Mouse (Mus musculus): ENCODE measurements around the gene Pik3r6. TPM values are rescaled to one million over a fixed set of nuclear protein-coding genes. Genes with fewer than 3 reads are reported as not detected.

The Pik3r6 gene
- polyA plus RNA-seq, 1 experiment from 2014 or later: 2.4 TPM

DNA sequence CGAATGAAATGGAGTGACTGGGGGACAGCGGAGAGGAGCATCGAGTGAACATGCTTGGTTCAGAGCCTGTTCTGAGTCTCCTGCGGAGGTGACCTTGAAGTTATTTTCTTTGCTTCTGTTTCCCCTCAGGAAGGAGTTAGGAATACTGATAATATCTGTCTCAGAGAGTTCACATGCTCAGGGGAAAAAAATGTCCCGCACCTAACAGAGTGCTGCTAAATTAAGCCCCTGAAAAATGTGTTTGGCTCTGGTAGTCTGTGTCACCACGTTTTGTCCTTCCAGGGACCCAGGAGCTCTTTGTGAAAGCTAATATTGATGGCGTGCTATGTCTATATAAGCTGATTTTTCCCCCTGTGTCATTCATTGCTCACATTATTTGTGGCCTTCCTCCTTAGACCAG, 42.4 kb downstream of the Pik3r6 start:
- WGBS: 58% methylated on average over 7 of the region's 7 CpGs
- H3K4me2 ChIP-seq: no peak overlapping the region
- H3K27ac ChIP-seq (replicated peaks): no peak overlapping the region
- H3K4me3 ChIP-seq: no peak overlapping the region
- no peaks in the 10 kb centered on the region for H3K27me3 ChIP-seq
- H3K36me3 ChIP-seq: no peaks in the 10 kb centered on the region
- no peaks in the 10 kb centered on the region for H3K9me3 ChIP-seq
- ATAC-seq (ENCODE audit: low FRiP score, low read depth): no peak
- no peaks in the 10 kb centered on the region for H3K4me1 ChIP-seq (replicated peaks)
- no peak overlapping the region for H3K9ac ChIP-seq

DNA sequence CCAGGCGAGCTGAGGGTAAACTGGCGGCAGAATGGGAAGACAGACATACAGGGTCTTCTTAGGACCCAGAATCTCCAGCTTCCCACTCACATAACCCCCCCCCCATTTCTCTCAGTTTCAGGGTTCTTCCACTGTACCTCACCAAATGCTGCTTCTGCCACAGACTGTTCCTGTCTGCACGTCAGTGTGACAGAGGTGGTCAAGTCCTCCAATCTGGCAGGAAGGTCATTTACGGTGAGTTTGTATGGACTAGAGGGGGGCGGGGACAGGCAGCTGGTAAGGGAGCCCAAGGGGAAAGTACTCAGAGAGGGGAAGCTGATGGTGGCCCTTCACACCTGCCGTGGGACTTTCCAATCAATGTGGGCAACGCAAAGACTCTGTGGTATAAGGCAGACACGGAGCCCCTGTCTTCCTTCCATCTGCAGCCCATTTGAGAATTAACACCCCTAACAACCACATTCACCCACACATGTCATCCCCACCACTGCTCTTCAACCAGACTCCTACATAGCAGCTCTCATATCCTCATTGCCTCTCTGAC, 42.9 kb downstream of the Pik3r6 start:
- ATAC-seq (ENCODE audit: low FRiP score, low read depth): no peak
- Histone ChIP-seq H3K4me2 (no peak overlapping the region), H3K9ac (no peak overlapping the region), H3K4me3 (no peak overlapping the region), H3K36me3 (no peaks in the 10 kb centered on the region), H3K9me3 (no peaks in the 10 kb centered on the region), H3K27ac (replicated peaks) (no peak overlapping the region), H3K4me1 (replicated peaks) (no peaks in the 10 kb centered on the region), H3K27me3 (no peaks in the 10 kb centered on the region)
- WGBS: 81% methylated on average over 8 of the region's 8 CpGs

DNA sequence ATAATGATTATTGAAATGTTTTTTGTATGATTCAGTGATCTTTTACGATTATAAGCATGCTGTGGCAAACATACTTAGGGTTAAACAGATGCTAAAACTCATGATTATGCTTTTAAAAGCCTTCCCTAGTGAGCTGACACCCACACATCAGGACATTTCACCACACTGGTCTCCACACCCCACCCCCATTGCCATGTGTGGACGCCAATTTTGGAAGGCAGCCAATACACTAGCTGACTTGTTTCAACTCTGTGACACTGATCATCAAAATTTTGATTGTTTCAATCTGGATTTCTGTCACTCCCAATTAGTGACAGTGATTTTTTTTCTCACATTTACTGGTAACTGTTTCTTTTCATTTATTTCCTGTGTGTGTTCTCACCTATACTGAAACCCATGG, 44.7 kb downstream of the Pik3r6 start:
- no peak overlapping the region for H3K4me3 ChIP-seq
- H3K9me3 ChIP-seq: no peaks in the 10 kb centered on the region
- no peak overlapping the region for H3K9ac ChIP-seq
- H3K4me1 ChIP-seq (replicated peaks): no peaks in the 10 kb centered on the region
- H3K4me2 ChIP-seq: no peak overlapping the region
- WGBS: 54% methylated on average over 2 of the region's 2 CpGs
- H3K27ac ChIP-seq (replicated peaks): no peak overlapping the region
- H3K36me3 ChIP-seq: no peaks in the 10 kb centered on the region
- no peaks in the 10 kb centered on the region for H3K27me3 ChIP-seq
- no peak for ATAC-seq (ENCODE audit: low FRiP score, low read depth)

DNA sequence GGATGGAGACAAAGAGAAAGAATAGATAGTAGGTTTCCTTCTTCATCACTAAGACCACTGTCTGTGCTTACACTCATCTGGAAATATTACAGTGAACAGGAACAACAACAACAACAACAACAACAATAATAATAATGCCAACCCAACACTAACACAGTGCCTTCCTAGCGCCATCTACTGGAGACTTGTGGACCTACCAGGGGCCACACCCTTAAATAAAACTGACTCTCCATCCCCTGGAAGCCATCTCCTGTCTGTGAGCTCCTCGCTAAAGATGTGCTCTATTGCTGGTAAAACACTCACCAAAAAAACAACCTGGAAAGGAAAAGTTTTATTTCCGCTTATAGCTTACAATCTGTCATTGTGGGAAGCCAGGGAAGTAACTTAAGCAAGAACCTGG, 46.8 kb downstream of the Pik3r6 start:
- no peaks in the 10 kb centered on the region for H3K9me3 ChIP-seq
- H3K9ac ChIP-seq: no peak overlapping the region
- H3K27me3 ChIP-seq: no peaks in the 10 kb centered on the region
- H3K4me3 ChIP-seq: no peak overlapping the region
- H3K27ac ChIP-seq (replicated peaks): no peak overlapping the region
- WGBS: 51% methylated on average over 3 of the region's 3 CpGs
- ATAC-seq (ENCODE audit: low FRiP score, low read depth): no peak
- H3K4me1 ChIP-seq (replicated peaks): no peaks in the 10 kb centered on the region
- H3K36me3 ChIP-seq: no peaks in the 10 kb centered on the region
- H3K4me2 ChIP-seq: no peak overlapping the region

DNA sequence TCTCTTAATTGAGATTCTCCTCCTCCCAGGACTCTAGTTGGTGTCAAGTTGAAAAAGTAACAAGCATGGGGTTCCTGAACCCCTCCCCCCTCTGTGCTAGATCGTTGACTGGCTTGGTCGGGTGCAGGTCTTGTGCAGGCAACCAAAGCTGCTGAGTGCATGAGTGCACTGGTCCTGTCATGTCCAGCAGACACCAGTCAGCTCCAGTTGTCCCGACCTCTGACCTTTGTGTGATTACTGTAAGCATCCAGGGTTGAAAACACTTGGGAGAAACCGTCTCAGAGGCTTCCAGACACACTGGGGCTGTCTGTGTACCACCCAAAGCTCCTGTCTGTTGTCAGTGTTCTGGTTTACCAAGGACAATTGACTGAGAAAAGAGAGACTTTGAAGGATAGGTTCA, 47.5 kb downstream of the Pik3r6 start:
- H3K4me1 ChIP-seq (replicated peaks): no peaks in the 10 kb centered on the region
- WGBS: 69% methylated on average over 4 of the region's 4 CpGs
- H3K27me3 ChIP-seq: no peaks in the 10 kb centered on the region
- no peak overlapping the region for H3K4me3 ChIP-seq
- no peaks in the 10 kb centered on the region for H3K9me3 ChIP-seq
- no peaks in the 10 kb centered on the region for H3K36me3 ChIP-seq
- no peak for ATAC-seq (ENCODE audit: low FRiP score, low read depth)
- no peak overlapping the region for H3K4me2 ChIP-seq
- no peak overlapping the region for H3K9ac ChIP-seq
- no peak overlapping the region for H3K27ac ChIP-seq (replicated peaks)

DNA sequence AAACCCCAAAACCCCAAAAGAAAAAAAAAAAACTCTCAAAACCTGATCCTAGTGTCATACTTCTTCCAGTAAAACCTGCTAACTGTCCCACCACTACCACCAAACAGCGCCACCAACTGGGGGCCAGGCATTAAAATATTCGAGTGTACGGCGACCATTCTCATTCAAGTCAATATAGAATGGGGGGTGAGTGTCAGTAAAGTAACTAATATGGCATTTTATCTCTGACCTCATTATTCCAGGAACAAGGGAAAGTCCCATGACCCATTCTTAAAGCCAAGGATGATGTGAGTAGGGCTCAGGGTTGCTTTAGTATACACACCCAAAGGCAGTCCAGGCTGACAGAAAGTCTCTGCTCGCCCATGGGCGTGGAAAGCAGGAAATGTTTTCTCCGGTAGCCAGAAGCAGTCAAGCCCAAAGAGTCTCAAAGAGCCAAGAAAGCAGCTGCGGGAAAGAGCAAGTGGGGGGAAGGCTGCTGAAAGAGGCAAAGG, 51.2 kb downstream of the Pik3r6 start:
- no peak for ATAC-seq (ENCODE audit: low FRiP score, low read depth)
- H3K9me3 ChIP-seq: no peaks in the 10 kb centered on the region
- 42% methylated on average over 8 of the region's 8 CpGs for WGBS
- no peak overlapping the region for H3K9ac ChIP-seq
- no peaks in the 10 kb centered on the region for H3K36me3 ChIP-seq
- H3K27ac ChIP-seq (replicated peaks): no peak overlapping the region
- H3K4me2 ChIP-seq: no peak overlapping the region
- no peaks in the 10 kb centered on the region for H3K27me3 ChIP-seq
- H3K4me1 ChIP-seq (replicated peaks): peaks cover 3% of the 10 kb centered on the region
- no peak overlapping the region for H3K4me3 ChIP-seq

DNA sequence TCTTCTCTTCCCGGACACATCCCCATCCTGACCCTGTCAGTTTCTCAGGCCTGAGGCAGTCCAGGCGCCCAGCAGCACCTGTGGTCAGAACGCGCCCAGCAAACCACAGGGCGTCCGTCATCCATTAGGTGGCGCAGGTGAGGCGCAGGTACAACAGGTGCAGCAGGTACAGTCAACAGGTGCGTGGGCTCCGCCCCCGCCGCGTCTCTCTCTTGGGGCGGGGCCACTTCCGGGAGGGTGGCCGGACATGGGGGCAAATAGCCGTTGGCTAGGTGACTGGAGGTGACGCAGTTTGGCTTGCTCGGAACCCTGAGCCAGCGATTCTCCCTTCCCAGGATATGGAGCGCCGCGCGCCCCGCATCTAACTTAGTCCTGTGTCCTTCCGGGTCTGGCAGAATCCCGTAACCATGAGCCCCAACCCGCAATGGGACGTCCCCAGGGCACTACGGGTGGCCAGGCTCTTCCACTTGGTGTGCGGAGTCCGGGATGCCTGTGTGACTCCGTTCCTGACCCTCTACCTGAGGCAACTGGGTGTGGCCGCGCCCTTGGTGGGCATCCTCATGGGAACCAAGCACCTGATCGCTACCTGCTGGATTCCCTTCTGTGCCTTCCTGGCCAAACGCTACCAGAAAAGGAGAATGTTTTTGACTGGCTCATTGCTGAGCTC, 53.2 kb downstream of the Pik3r6 start, which contains the start of gene Mfsd6l:
Gene Mfsd6l, plus strand, starts transcription at position 269 of the 667 bp plus-strand sequence.
- Histone ChIP-seq H3K27ac (replicated peaks) (no peak within 1 kb of the TSS), H3K9ac (no peak within 1 kb of the TSS), H3K9me3 (no peaks in the 10 kb centered on the region), H3K4me1 (replicated peaks) (peaks cover 3% of the 10 kb centered on the region), H3K4me2 (peak within 1 kb of the TSS; percentile 48), H3K27me3 (no peaks in the 10 kb centered on the region), H3K36me3 (no peaks in the 10 kb centered on the region), H3K4me3 (peak within 1 kb of the TSS; percentile 25)
- no peak for ATAC-seq (ENCODE audit: low FRiP score, low read depth)
- 9% methylated on average over 37 of the region's 37 CpGs for WGBS

DNA sequence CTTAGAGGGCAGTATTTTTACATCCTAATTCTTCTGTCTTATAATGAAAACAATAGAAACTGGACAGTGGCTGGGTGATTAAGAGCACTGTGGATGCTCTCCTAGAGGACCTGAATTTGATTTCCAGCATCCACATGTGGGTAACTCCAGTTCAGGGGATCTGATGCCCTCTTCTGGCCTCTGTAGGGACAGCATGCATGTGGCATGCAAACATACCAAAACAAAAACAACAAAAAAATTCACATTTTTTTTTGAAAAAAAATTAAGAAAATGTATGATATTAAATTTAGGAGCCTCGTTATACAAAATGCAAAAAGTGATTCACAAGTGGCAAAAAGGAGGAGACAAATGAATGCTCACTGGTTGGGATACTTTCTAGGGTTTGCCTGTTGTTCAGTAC, 56.7 kb downstream of the Pik3r6 start:
- Histone ChIP-seq H3K4me2 (no peak overlapping the region), H3K4me1 (replicated peaks) (peaks cover 3% of the 10 kb centered on the region), H3K4me3 (no peak overlapping the region), H3K27ac (replicated peaks) (no peak overlapping the region), H3K27me3 (no peaks in the 10 kb centered on the region), H3K9ac (no peak overlapping the region), H3K9me3 (no peaks in the 10 kb centered on the region), H3K36me3 (no peaks in the 10 kb centered on the region)
- no peak for ATAC-seq (ENCODE audit: low FRiP score, low read depth)
- WGBS: 41% methylated on average over 1 of the region's 1 CpGs

DNA sequence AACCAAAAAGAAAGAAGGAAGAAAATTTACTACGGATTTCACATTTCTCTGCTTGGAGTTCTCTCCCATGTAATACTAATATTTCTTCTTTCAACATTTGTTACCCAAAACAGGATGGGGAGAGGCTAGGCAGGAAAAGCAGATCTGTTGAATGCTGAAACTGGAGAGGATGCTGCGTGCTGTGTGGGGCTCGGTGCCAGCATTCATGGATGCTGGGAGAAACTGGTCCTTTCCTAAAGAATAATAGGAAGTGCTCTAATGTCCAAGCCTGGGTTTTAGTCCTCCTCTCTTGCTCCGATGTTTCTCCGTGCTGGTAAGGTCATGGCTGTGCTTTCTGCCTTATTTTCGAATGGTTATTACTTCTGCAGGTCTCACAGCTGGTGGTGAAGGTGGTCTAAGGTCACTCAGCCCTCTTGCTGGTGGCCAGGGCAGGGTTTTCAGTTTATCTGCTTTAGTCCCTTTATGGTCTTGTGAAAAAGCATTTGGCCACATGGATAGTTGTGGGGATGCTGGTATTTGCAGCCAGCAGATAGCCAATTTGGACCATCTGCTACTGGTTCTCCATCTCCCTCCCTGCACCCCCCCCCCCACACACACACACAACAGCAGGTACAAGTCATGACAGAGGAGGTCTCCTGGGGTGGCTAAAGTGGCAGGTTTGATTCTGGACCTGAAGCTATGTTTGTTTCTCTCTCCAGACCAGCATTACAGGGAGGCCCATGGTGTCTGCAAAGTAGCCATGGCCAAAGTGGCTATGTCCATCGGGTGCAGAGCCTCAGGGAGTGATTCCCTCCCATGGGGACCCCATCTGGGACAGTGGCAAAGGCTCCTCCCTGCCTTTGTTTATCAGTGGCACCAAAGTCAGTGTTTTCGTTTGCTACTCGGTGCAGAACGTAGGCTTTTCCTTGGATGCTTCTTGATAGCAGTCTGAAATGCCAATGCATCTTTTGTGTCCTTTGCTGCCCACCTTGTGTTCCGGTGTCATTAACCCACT, 59.4 kb downstream of the Pik3r6 start:
- WGBS: 80% methylated on average over 11 of the region's 11 CpGs
- no peak for ATAC-seq (ENCODE audit: low FRiP score, low read depth)
- no peaks in the 10 kb centered on the region for H3K9me3 ChIP-seq

DNA sequence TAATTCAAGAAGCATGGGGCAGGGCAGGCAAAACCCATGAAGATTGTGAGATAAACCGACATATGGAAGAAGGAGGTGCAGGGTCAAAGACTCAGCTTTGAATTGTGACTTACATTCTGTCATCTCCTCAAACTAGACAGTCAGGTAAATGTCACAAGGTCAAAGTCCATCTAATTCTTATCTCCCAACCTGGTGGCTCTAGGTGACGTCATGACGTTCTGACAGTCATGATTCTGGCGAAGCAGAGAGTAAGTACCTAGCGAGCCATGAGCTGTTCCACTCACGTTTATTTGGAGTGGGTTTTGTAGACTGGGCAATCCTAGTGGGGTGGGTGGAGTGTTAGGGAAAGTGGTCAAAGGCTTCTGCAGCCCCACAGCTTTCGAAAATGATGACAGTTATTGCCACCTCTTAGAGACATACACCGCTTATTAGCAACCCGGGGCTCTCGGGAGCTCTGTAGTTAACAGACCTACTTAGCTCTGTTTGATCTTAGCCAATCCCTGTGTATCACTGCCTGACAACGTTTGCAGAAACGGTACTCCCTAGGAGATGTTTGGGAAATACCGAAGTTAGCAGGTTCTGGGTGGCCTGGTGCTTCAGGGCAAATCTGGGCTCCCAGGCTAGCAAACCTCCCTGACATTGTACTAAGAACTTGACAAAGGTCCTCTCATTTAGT, 61.7 kb downstream of the Pik3r6 start:
- Histone ChIP-seq H3K9me3 (no peaks in the 10 kb centered on the region), H3K36me3 (no peaks in the 10 kb centered on the region), H3K4me2 (no peak overlapping the region), H3K27ac (replicated peaks) (no peak overlapping the region), H3K4me3 (no peak overlapping the region), H3K9ac (no peak overlapping the region), H3K27me3 (no peaks in the 10 kb centered on the region), H3K4me1 (replicated peaks) (peaks cover 6% of the 10 kb centered on the region; the same call in 1 of the 2 replicates)
- WGBS: 79% methylated on average over 13 of the region's 13 CpGs
- ATAC-seq (ENCODE audit: low FRiP score, low read depth): no peak

More for the DNA sequence above, 59.4 kb downstream of the Pik3r6 start:
- no peaks in the 10 kb centered on the region for H3K36me3 ChIP-seq
- no peak overlapping the region for H3K9ac ChIP-seq
- no peaks in the 10 kb centered on the region for H3K27me3 ChIP-seq
- H3K4me1 ChIP-seq (replicated peaks): peaks cover 6% of the 10 kb centered on the region; the same call in 1 of the 2 replicates
- no peak overlapping the region for H3K4me2 ChIP-seq
- no peak overlapping the region for H3K27ac ChIP-seq (replicated peaks)
- no peak overlapping the region for H3K4me3 ChIP-seq

DNA sequence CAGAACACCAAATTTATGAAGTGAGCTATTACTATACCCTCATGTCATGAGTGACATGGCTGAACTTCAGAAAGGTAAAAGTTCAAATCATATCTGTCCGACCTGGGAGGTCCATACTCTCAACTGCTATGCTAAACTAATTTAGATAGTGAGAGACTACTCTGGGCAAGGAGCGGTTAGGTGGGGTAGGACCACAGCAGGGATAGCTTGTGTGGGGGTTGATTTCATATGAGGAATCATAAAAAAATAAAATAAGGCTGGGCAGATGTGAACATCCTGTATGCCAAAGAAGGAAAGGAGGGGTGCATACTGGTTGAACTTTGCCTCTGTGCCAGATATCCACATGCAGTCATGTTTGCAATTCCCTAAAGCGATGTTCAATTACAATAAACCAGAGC, 62.2 kb downstream of the Pik3r6 start:
- no peak for ATAC-seq (ENCODE audit: low FRiP score, low read depth)

More for the DNA sequence above, 62.2 kb downstream of the Pik3r6 start:
- Histone ChIP-seq H3K27ac (replicated peaks) (no peak overlapping the region), H3K4me3 (no peak overlapping the region), H3K4me2 (no peak overlapping the region), H3K9me3 (no peaks in the 10 kb centered on the region), H3K9ac (no peak overlapping the region), H3K36me3 (no peaks in the 10 kb centered on the region), H3K4me1 (replicated peaks) (peaks cover 6% of the 10 kb centered on the region; the same call in 1 of the 2 replicates), H3K27me3 (no peaks in the 10 kb centered on the region)
- WGBS: 86% methylated on average over 3 of the region's 3 CpGs

Measured in hindbrain, embryonic 15.5 days (tissue).